21 mouse cellular contexts compared by ENCODE assay signal in genomic region chr11:59496672-59497310, GRCm38 (mm10). TPM values are rescaled to one million over a fixed set of nuclear protein-coding genes. Genes with fewer than 3 reads are reported as not detected.
A peak's percentile ranks its signal among the peaks of the same experiment; 100 is the strongest.
DNase-seq lines count a peak whose midpoint lies in the region; ATAC-seq and TF ChIP-seq lines count a peak whose summit lies in the region.
"Had no signal": no experiment of that assay in that cellular context is flagged by ENCODE, and none has a peak within 500 bp of the region (broad histone marks: within the 10 kb centered on the region; RNA-seq: fewer than 3 reads in every experiment).

No protein-coding gene starts in this region.

- no peak overlapping the region for H3K4me3 ChIP-seq in heart, embryonic 12.5 days
- H3K4me3 ChIP-seq in bone marrow macrophage, adult 2 months (ENCODE audit: insufficient read depth, low read length), result no peak overlapping the region
- H3K4me3 ChIP-seq in myocyte, result no peak overlapping the region
- no peak overlapping the region for H3K4me3 ChIP-seq in liver, embryonic 12.5 days
- H3K4me3 ChIP-seq: forebrain, embryonic 15.5 days; hindbrain, embryonic 10.5 days; intestine, embryonic 15.5 days had no signal

- no peak for TF ChIP-seq POLR2A in bone marrow macrophage, adult 2 months (IDR thresholded peaks at IDR 0.05; ENCODE audit: borderline replicate concordance, low read depth, low read length)
- TF ChIP-seq POLR2A in myocyte (IDR thresholded peaks at IDR 0.05; ENCODE audit: insufficient read length, low read depth), result no peak

- 0 out of 2 replicates have a peak, but pooled peaks cover 3% of the 10 kb centered on the region for H3K9me3 ChIP-seq in heart, embryonic 12.5 days (replicated peaks)
- H3K9me3 ChIP-seq in liver, embryonic 12.5 days (replicated peaks), result no peaks in the 10 kb centered on the region
- H3K9me3 ChIP-seq: forebrain, embryonic 15.5 days; intestine, embryonic 15.5 days had no signal

- H3K4me1 ChIP-seq in heart, embryonic 12.5 days (replicated peaks), result no peaks in the 10 kb centered on the region
- peaks cover 33% of the 10 kb centered on the region for H3K4me1 ChIP-seq in bone marrow macrophage, adult 2 months (ENCODE audit: control insufficient read depth, insufficient read depth, low read length)
- no peaks in the 10 kb centered on the region for H3K4me1 ChIP-seq in liver, embryonic 12.5 days
- H3K4me1 ChIP-seq: forebrain, embryonic 15.5 days; hindbrain, embryonic 10.5 days; intestine, embryonic 15.5 days had no signal

- H3ac ChIP-seq in myocyte (ENCODE audit: control insufficient read depth, insufficient read length), result no peak overlapping the region

- no peak for ATAC-seq in heart, embryonic 12.5 days (ENCODE audit: insufficient number of reproducible peaks, low FRiP score)
- ATAC-seq in cerebellum, adult (ENCODE audit: insufficient number of reproducible peaks, low FRiP score, low TSS enrichment), result no peak
- ATAC-seq in liver, embryonic 12.5 days, result no peak
- ATAC-seq: forebrain, embryonic 15.5 days; intestine, embryonic 15.5 days had no signal

- H3K9ac ChIP-seq in heart, embryonic 12.5 days, result no peak overlapping the region
- no peak overlapping the region for H3K9ac ChIP-seq in liver, embryonic 12.5 days
- H3K9ac ChIP-seq: forebrain, embryonic 15.5 days; hindbrain, embryonic 14.5 days; intestine, embryonic 15.5 days had no signal

- TF ChIP-seq CTCF in bone marrow macrophage, adult 2 months (IDR thresholded peaks at IDR 0.05; ENCODE audit: low read depth, low read length), result no peak

- peaks cover 96% of the 10 kb centered on the region for H3K36me3 ChIP-seq in heart, embryonic 12.5 days
- peaks cover 51% of the 10 kb centered on the region for H3K36me3 ChIP-seq in myocyte (ENCODE audit: control insufficient read depth, insufficient read depth)
- peaks cover 90% of the 10 kb centered on the region for H3K36me3 ChIP-seq in liver, embryonic 12.5 days

- H3K27me3 ChIP-seq in heart, embryonic 12.5 days (replicated peaks), result no peaks in the 10 kb centered on the region
- no peaks in the 10 kb centered on the region for H3K27me3 ChIP-seq in myocyte (ENCODE audit: control insufficient read depth, insufficient read depth, insufficient read length)
- no peaks in the 10 kb centered on the region for H3K27me3 ChIP-seq in liver, embryonic 12.5 days (replicated peaks)
- H3K27me3 ChIP-seq: forebrain, embryonic 15.5 days; intestine, embryonic 15.5 days had no signal

- H3K79me2 ChIP-seq in myocyte (ENCODE audit: control insufficient read depth, insufficient read depth), result peaks cover 3% of the 10 kb centered on the region

- no peak overlapping the region for H3K4me2 ChIP-seq in heart, embryonic 12.5 days
- H3K4me2 ChIP-seq in myocyte (ENCODE audit: low read depth), result peak overlapping the region; percentile 34
- no peak overlapping the region for H3K4me2 ChIP-seq in liver, embryonic 12.5 days
- H3K4me2 ChIP-seq: forebrain, embryonic 15.5 days; heart, embryonic 11.5 days; hindbrain, embryonic 14.5 days; intestine, embryonic 15.5 days had no signal

- 71% methylated on average over 6 of the region's 6 CpGs for WGBS in heart, embryonic 12.5 days
- WGBS in liver, embryonic 12.5 days (ENCODE audit: insufficient replicate concordance), result 51% methylated on average over 6 of the region's 6 CpGs

- H3K27ac ChIP-seq in heart, embryonic 12.5 days (ENCODE audit: poor library complexity, severe bottlenecking), result 0 out of 2 replicates have a peak overlapping the region, but pooled peaks have one; percentile 18
- H3K27ac ChIP-seq in bone marrow macrophage, adult 2 months (ENCODE audit: insufficient read depth, low read depth, low read length), result peak overlapping the region; percentile 90
- no peak overlapping the region for H3K27ac ChIP-seq in liver, embryonic 12.5 days
- H3K27ac ChIP-seq: forebrain, embryonic 15.5 days; hindbrain, embryonic 10.5 days; hindbrain, embryonic 14.5 days; intestine, embryonic 15.5 days had no signal

- no peak for DNase-seq in heart, adult 18-20 months
- peak; percentile 40 for DNase-seq in right cerebral cortex, adult 18-20 months
- DNase-seq in right cerebral cortex, postnatal 4 days, result no peak
- DNase-seq: adrenal gland, adult 8-10 months; adrenal gland, postnatal 36 days; cerebellum, adult 18-20 months; cerebellum, adult 9-11 months; cerebellum, postnatal 36 days; gastrocnemius, postnatal 36 days; heart, adult 11 months had no signal

TF ChIP-seq in myocyte, 11 proteins besides CTCF, POLR2A, EP300 and RAD21:
- no peak for TF ChIP-seq SRF (IDR thresholded peaks at IDR 0.05; ENCODE audit: control insufficient read depth, insufficient read length, low read depth)
- no peak for TF ChIP-seq CEBPB (IDR thresholded peaks at IDR 0.05; ENCODE audit: insufficient read depth, poor library complexity, severe bottlenecking)

RNA-seq across cellular contexts. Expression of gene Zfp867, which starts 24.5 kb away (rescaled TPM):
- 5.2 and 6.2 TPM in 2 replicates for polyA plus RNA-seq in heart, embryonic 12.5 days (2016; fragmentation: Nextera tagmentation; extraction: Ambion mirVana)
- total RNA-seq in heart, adult 18-20 months (2021), result 1 to 10 TPM; 2.5 to 3.2 TPM
- 2.1 and 2.3 TPM in 2 replicates for polyA plus RNA-seq in bone marrow macrophage, adult 2 months (2012; ENCODE audit: insufficient read depth, insufficient read length, missing spikeins)
- 1.3 TPM for polyA plus RNA-seq in myocyte (2012; fragmentation: generic; extraction: Trizol)
- 1.3 and 1.7 TPM in 2 replicates for polyA plus RNA-seq in liver, embryonic 12.5 days (2016; fragmentation: Nextera tagmentation; extraction: Ambion mirVana)

RNA-seq across cellular contexts. Expression of gene Zkscan17, which starts 29.8 kb away (rescaled TPM):
- 18.1 and 18.4 TPM in 2 replicates for polyA plus RNA-seq in heart, embryonic 12.5 days (2016; fragmentation: Nextera tagmentation; extraction: Ambion mirVana)
- 10 to 100 TPM; 12.5 to 14.2 TPM for total RNA-seq in heart, adult 18-20 months (2021)
- 20.2 and 24.1 TPM in 2 replicates for polyA plus RNA-seq in bone marrow macrophage, adult 2 months (2012; ENCODE audit: insufficient read depth, insufficient read length, missing spikeins)
- polyA plus RNA-seq in myocyte (2012; fragmentation: generic; extraction: Trizol), result 26.4 TPM
- 8.6 and 9.1 TPM in 2 replicates for polyA plus RNA-seq in liver, embryonic 12.5 days (2016; fragmentation: Nextera tagmentation; extraction: Ambion mirVana)

RNA-seq across cellular contexts. Expression of gene Nlrp3, which starts 44.6 kb away (rescaled TPM):
- 0.08 and 0.09 TPM in 2 replicates for polyA plus RNA-seq in heart, embryonic 12.5 days (2016; fragmentation: Nextera tagmentation; extraction: Ambion mirVana)
- under 1 TPM; 0.31 to 0.47 TPM for total RNA-seq in heart, adult 18-20 months (2021)
- polyA plus RNA-seq in bone marrow macrophage, adult 2 months (2012; ENCODE audit: insufficient read depth, insufficient read length, missing spikeins), result 50.6 and 52.3 TPM in 2 replicates
- polyA plus RNA-seq in myocyte (2012; fragmentation: generic; extraction: Trizol), result 0.02 TPM
- 0.41 and 0.43 TPM in 2 replicates for polyA plus RNA-seq in liver, embryonic 12.5 days (2016; fragmentation: Nextera tagmentation; extraction: Ambion mirVana)
- polyA plus RNA-seq: G1E; hindbrain, embryonic 10.5 days had no signal

RNA-seq across cellular contexts. Expression of gene Snap47, which starts 45.8 kb away (rescaled TPM):
- polyA plus RNA-seq in heart, embryonic 12.5 days (2016; fragmentation: Nextera tagmentation; extraction: Ambion mirVana), result 107 and 108 TPM in 2 replicates
- total RNA-seq in heart, adult 18-20 months (2021), result 10 to 100 TPM; 39.1 to 43.4 TPM
- 17.1 and 18.0 TPM in 2 replicates for polyA plus RNA-seq in bone marrow macrophage, adult 2 months (2012; ENCODE audit: insufficient read depth, insufficient read length, missing spikeins)
- 67.2 TPM for polyA plus RNA-seq in myocyte (2012; fragmentation: generic; extraction: Trizol)
- polyA plus RNA-seq in liver, embryonic 12.5 days (2016; fragmentation: Nextera tagmentation; extraction: Ambion mirVana), result 34.4 and 35.8 TPM in 2 replicates

RNA-seq across cellular contexts. Expression of gene Jmjd4, which starts 46.9 kb away (rescaled TPM):
- polyA plus RNA-seq in heart, embryonic 12.5 days (2016; fragmentation: Nextera tagmentation; extraction: Ambion mirVana), result 11.7 and 13.1 TPM in 2 replicates
- total RNA-seq in heart, adult 18-20 months (2021), result 10 to 100 TPM; 11.1 to 12.0 TPM
- polyA plus RNA-seq in bone marrow macrophage, adult 2 months (2012; ENCODE audit: insufficient read depth, insufficient read length, missing spikeins), result 3.2 and 3.3 TPM in 2 replicates
- 4.5 TPM for polyA plus RNA-seq in myocyte (2012; fragmentation: generic; extraction: Trizol)
- 7.5 and 7.7 TPM in 2 replicates for polyA plus RNA-seq in liver, embryonic 12.5 days (2016; fragmentation: Nextera tagmentation; extraction: Ambion mirVana)

Comparison
In these comparisons a context has a peak if more than half of its experiments do, and no peak if none do; other contexts are left out.
1. RNA of gene Nlrp3, which starts 44.6 kb away (polyA plus RNA-seq): 50.6 to 52.3 TPM in bone marrow macrophage, adult 2 months; 0.41 to 0.43 TPM in liver, embryonic 12.5 days, 0.08 to 0.09 TPM in heart, embryonic 12.5 days and 0.02 TPM in myocyte (single experiment); every median in the first group is over 10 times any median in the second.